Mouse (Mus musculus): Measurements from ENCODE around the gene Serpinb11. TPM values are rescaled to one million over a fixed set of nuclear protein-coding genes. Genes with fewer than 3 reads are reported as not detected.

The Serpinb11 gene
- polyA plus RNA-seq, 1 experiment from 2014 or later = 14.5 TPM

- Histone ChIP-seq H3K9me3 (replicated peaks; ENCODE audit: control insufficient read depth, low read length) (no peaks in the 10 kb centered on the region), H3K4me2 (ENCODE audit: low read depth, low read length) (no peak overlapping the region), H3K27ac (ENCODE audit: low read length) (no peak overlapping the region), H3K36me3 (ENCODE audit: control insufficient read depth, insufficient read depth, low read length) (no peaks in the 10 kb centered on the region), H3K4me1 (ENCODE audit: control insufficient read depth, insufficient read depth, low read length) (no peaks in the 10 kb centered on the region), H3K4me3 (replicated peaks; ENCODE audit: low read length) (no peak overlapping the region), H3K9ac (ENCODE audit: low read length) (no peak overlapping the region), H3K27me3 (ENCODE audit: control insufficient read depth, insufficient read depth, low read length) (no peaks in the 10 kb centered on the region)
- ATAC-seq (ENCODE audit: insufficient read depth, low FRiP score) = no peak
Measured at GRCm38 (mm10) chr1:107381491-107381890, 20.5 kb downstream of the Serpinb11 start.

GRCm38 (mm10) chr1:107382404-107382803 is 21.4 kb downstream of the Serpinb11 start:
- Histone ChIP-seq H3K4me1 (ENCODE audit: control insufficient read depth, insufficient read depth, low read length) (no peaks in the 10 kb centered on the region), H3K27ac (ENCODE audit: low read length) (no peak overlapping the region), H3K4me3 (replicated peaks; ENCODE audit: low read length) (no peak overlapping the region), H3K9me3 (replicated peaks; ENCODE audit: control insufficient read depth, low read length) (no peaks in the 10 kb centered on the region), H3K9ac (ENCODE audit: low read length) (no peak overlapping the region), H3K36me3 (ENCODE audit: control insufficient read depth, insufficient read depth, low read length) (no peaks in the 10 kb centered on the region), H3K27me3 (ENCODE audit: control insufficient read depth, insufficient read depth, low read length) (no peaks in the 10 kb centered on the region), H3K4me2 (ENCODE audit: low read depth, low read length) (no peak overlapping the region)
- 86% methylated on average over 1 of the region's 1 CpGs for WGBS
- ATAC-seq (ENCODE audit: insufficient read depth, low FRiP score) = no peak

- H3K9me3 ChIP-seq (replicated peaks; ENCODE audit: control insufficient read depth, low read length) = no peaks in the 10 kb centered on the region
- no peak overlapping the region for H3K27ac ChIP-seq (ENCODE audit: low read length)
- no peak for ATAC-seq (ENCODE audit: insufficient read depth, low FRiP score)
- H3K4me3 ChIP-seq (replicated peaks; ENCODE audit: low read length) = no peak overlapping the region
- no peaks in the 10 kb centered on the region for H3K4me1 ChIP-seq (ENCODE audit: control insufficient read depth, insufficient read depth, low read length)
- no peak overlapping the region for H3K4me2 ChIP-seq (ENCODE audit: low read depth, low read length)
- H3K9ac ChIP-seq (ENCODE audit: low read length) = no peak overlapping the region
- no peaks in the 10 kb centered on the region for H3K27me3 ChIP-seq (ENCODE audit: control insufficient read depth, insufficient read depth, low read length)
- 87% methylated on average over 9 of the region's 9 CpGs for WGBS
- no peaks in the 10 kb centered on the region for H3K36me3 ChIP-seq (ENCODE audit: control insufficient read depth, insufficient read depth, low read length)
Measured at GRCm38 (mm10) chr1:107384532-107384931, 23.5 kb downstream of the Serpinb11 start.

- Histone ChIP-seq H3K36me3 (ENCODE audit: control insufficient read depth, insufficient read depth, low read length) (no peaks in the 10 kb centered on the region), H3K27me3 (ENCODE audit: control insufficient read depth, insufficient read depth, low read length) (no peaks in the 10 kb centered on the region), H3K4me2 (ENCODE audit: low read depth, low read length) (no peak overlapping the region), H3K27ac (ENCODE audit: low read length) (no peak overlapping the region), H3K4me1 (ENCODE audit: control insufficient read depth, insufficient read depth, low read length) (no peaks in the 10 kb centered on the region), H3K4me3 (replicated peaks; ENCODE audit: low read length) (no peak overlapping the region), H3K9ac (ENCODE audit: low read length) (no peak overlapping the region), H3K9me3 (replicated peaks; ENCODE audit: control insufficient read depth, low read length) (no peaks in the 10 kb centered on the region)
- WGBS = 64% methylated on average over 2 of the region's 2 CpGs
- ATAC-seq (ENCODE audit: insufficient read depth, low FRiP score) = no peak
Measured at GRCm38 (mm10) chr1:107389753-107390152, 28.8 kb downstream of the Serpinb11 start.

GRCm38 (mm10) chr1:107397481-107397880 is 36.5 kb downstream of the Serpinb11 start:
- Histone ChIP-seq H3K4me2 (ENCODE audit: low read depth, low read length) (no peak overlapping the region), H3K4me1 (ENCODE audit: control insufficient read depth, insufficient read depth, low read length) (no peaks in the 10 kb centered on the region), H3K4me3 (replicated peaks; ENCODE audit: low read length) (no peak overlapping the region), H3K27me3 (ENCODE audit: control insufficient read depth, insufficient read depth, low read length) (no peaks in the 10 kb centered on the region), H3K27ac (ENCODE audit: low read length) (no peak overlapping the region), H3K36me3 (ENCODE audit: control insufficient read depth, insufficient read depth, low read length) (no peaks in the 10 kb centered on the region), H3K9ac (ENCODE audit: low read length) (no peak overlapping the region), H3K9me3 (replicated peaks; ENCODE audit: control insufficient read depth, low read length) (no peaks in the 10 kb centered on the region)
- 52% methylated on average over 1 of the region's 1 CpGs for WGBS
- ATAC-seq (ENCODE audit: insufficient read depth, low FRiP score) = no peak

GRCm38 (mm10) chr1:107399355-107399754 is 38.4 kb downstream of the Serpinb11 start, which contains the start of gene Serpinb7:
Serpinb7 (plus strand) TSS chr1:107399655.
- H3K4me2 ChIP-seq (ENCODE audit: low read depth, low read length) = no peak within 1 kb of the TSS
- H3K4me1 ChIP-seq (ENCODE audit: control insufficient read depth, insufficient read depth, low read length) = no peaks in the 10 kb centered on the region
- no peak within 1 kb of the TSS for H3K27ac ChIP-seq (ENCODE audit: low read length)
- whole genome bisulfite sequencing = 74% methylated on average over 3 of the region's 3 CpGs
- H3K9me3 ChIP-seq (replicated peaks; ENCODE audit: control insufficient read depth, low read length) = no peaks in the 10 kb centered on the region
- no peak within 1 kb of the TSS for H3K4me3 ChIP-seq (replicated peaks; ENCODE audit: low read length)
- ATAC-seq (ENCODE audit: insufficient read depth, low FRiP score) = no peak
- no peak within 1 kb of the TSS for H3K9ac ChIP-seq (ENCODE audit: low read length)
- no peaks in the 10 kb centered on the region for H3K36me3 ChIP-seq (ENCODE audit: control insufficient read depth, insufficient read depth, low read length)
- H3K27me3 ChIP-seq (ENCODE audit: control insufficient read depth, insufficient read depth, low read length) = no peaks in the 10 kb centered on the region

- no peak overlapping the region for H3K4me3 ChIP-seq (replicated peaks; ENCODE audit: low read length)
- 75% methylated on average over 4 of the region's 4 CpGs for WGBS
Measured at GRCm38 (mm10) chr1:107402082-107402481, 41.1 kb downstream of the Serpinb11 start.

GRCm38 (mm10) chr1:107414650-107415049 is 53.7 kb downstream of the Serpinb11 start:
- H3K27ac ChIP-seq (ENCODE audit: low read length) = no peak overlapping the region
- no peak overlapping the region for H3K9ac ChIP-seq (ENCODE audit: low read length)
- no peak for ATAC-seq (ENCODE audit: insufficient read depth, low FRiP score)
- H3K4me2 ChIP-seq (ENCODE audit: low read depth, low read length) = no peak overlapping the region
- WGBS = 7% methylated on average over 1 of the region's 1 CpGs
- no peaks in the 10 kb centered on the region for H3K9me3 ChIP-seq (replicated peaks; ENCODE audit: control insufficient read depth, low read length)
- H3K36me3 ChIP-seq (ENCODE audit: control insufficient read depth, insufficient read depth, low read length) = no peaks in the 10 kb centered on the region
- no peaks in the 10 kb centered on the region for H3K4me1 ChIP-seq (ENCODE audit: control insufficient read depth, insufficient read depth, low read length)
- H3K27me3 ChIP-seq (ENCODE audit: control insufficient read depth, insufficient read depth, low read length) = no peaks in the 10 kb centered on the region
- no peak overlapping the region for H3K4me3 ChIP-seq (replicated peaks; ENCODE audit: low read length)

More at GRCm38 (mm10) chr1:107402082-107402481, 41.1 kb downstream of the Serpinb11 start:
- H3K27ac ChIP-seq (ENCODE audit: low read length) = no peak overlapping the region
- H3K9me3 ChIP-seq (replicated peaks; ENCODE audit: control insufficient read depth, low read length) = no peaks in the 10 kb centered on the region
- H3K4me1 ChIP-seq (ENCODE audit: control insufficient read depth, insufficient read depth, low read length) = no peaks in the 10 kb centered on the region
- no peaks in the 10 kb centered on the region for H3K36me3 ChIP-seq (ENCODE audit: control insufficient read depth, insufficient read depth, low read length)
- H3K4me2 ChIP-seq (ENCODE audit: low read depth, low read length) = no peak overlapping the region
- ATAC-seq (ENCODE audit: insufficient read depth, low FRiP score) = no peak
- H3K27me3 ChIP-seq (ENCODE audit: control insufficient read depth, insufficient read depth, low read length) = no peaks in the 10 kb centered on the region
- H3K9ac ChIP-seq (ENCODE audit: low read length) = no peak overlapping the region

- ATAC-seq (ENCODE audit: insufficient read depth, low FRiP score) = no peak
- no peak overlapping the region for H3K4me2 ChIP-seq (ENCODE audit: low read depth, low read length)
- no peaks in the 10 kb centered on the region for H3K27me3 ChIP-seq (ENCODE audit: control insufficient read depth, insufficient read depth, low read length)
- H3K9me3 ChIP-seq (replicated peaks; ENCODE audit: control insufficient read depth, low read length) = no peaks in the 10 kb centered on the region
- H3K27ac ChIP-seq (ENCODE audit: low read length) = no peak overlapping the region
- H3K4me1 ChIP-seq (ENCODE audit: control insufficient read depth, insufficient read depth, low read length) = no peaks in the 10 kb centered on the region
- no peak overlapping the region for H3K4me3 ChIP-seq (replicated peaks; ENCODE audit: low read length)
- H3K36me3 ChIP-seq (ENCODE audit: control insufficient read depth, insufficient read depth, low read length) = no peaks in the 10 kb centered on the region
- 67% methylated on average over 4 of the region's 4 CpGs for WGBS
- H3K9ac ChIP-seq (ENCODE audit: low read length) = no peak overlapping the region
Measured at GRCm38 (mm10) chr1:107422487-107422886, 61.5 kb downstream of the Serpinb11 start.

Measured in stomach, embryonic 16.5 days (tissue).